Mouse (Mus musculus) neural tube, postnatal 0 days (tissue): ENCODE data around the gene Kdm4a. TPM values are rescaled to one million over a fixed set of nuclear protein-coding genes. Genes with fewer than 3 reads are reported as not detected.
A peak's percentile ranks its signal among the peaks of the same experiment; 100 is the strongest.

ENCODE experiments used
- microRNA-seq: library from miRNA; unstranded; fragments of <30 nt; microRNA quantifications from one replicate; pipeline ENCODE4, GENCODE M21; 2016
- polyA plus RNA-seq: library from polyadenylated mRNA; unstranded; fragments of >200 nt; fragmentation: Nextera tagmentation; extraction: Ambion mirVana; gene quantifications from 2 replicates; pipeline ENCODE4 v1.2.1, GENCODE M21; 2015

Gene Kdm4a
- polyA plus RNA-seq = 29.8 and 37.5 TPM in 2 replicates

GRCm38 (mm10) chr4:118179467-118180300, at the start of gene Kdm4a:
Kdm4a (minus strand) TSS chr4:118180043.

GRCm38 (mm10) chr4:118134485-118135365, 45.1 kb downstream of the Kdm4a start, which contains the start of gene St3gal3:
St3gal3 (minus strand) TSS chr4:118134914.

Small RNAs within 50 kb of the gene (microRNA-seq; reads per million reads assigned to microRNA genes)
- 2.9 reads per million, percentile 1 among the genes with 10 or more reads in this experiment for gene Mir7226

Other genes with a start within 250 kb of the Kdm4a start
- gene St3gal3, start 45.1 kb downstream of the Kdm4a start, polyA plus RNA-seq = 14.1 and 14.2 TPM in 2 replicates
- 41.2 and 43.7 TPM in 2 replicates for gene Ptprf, start 111.4 kb upstream of the Kdm4a start, polyA plus RNA-seq
- 3.8 and 6.0 TPM in 2 replicates for gene Szt2, start 229.2 kb upstream of the Kdm4a start, polyA plus RNA-seq
- gene Med8, start 229.3 kb upstream of the Kdm4a start, polyA plus RNA-seq = 91.1 and 97.2 TPM in 2 replicates
- gene Elovl1, start 248.1 kb upstream of the Kdm4a start, polyA plus RNA-seq = 51.9 and 58.1 TPM in 2 replicates